Mouse (Mus musculus): Measurements from ENCODE around the gene Npas3. TPM values are rescaled to one million over a fixed set of nuclear protein-coding genes. Genes with fewer than 3 reads are reported as not detected.

The Npas3 gene
- polyA plus RNA-seq, 1 experiment from 2014 or later = 25.0 TPM

- Histone ChIP-seq H3K36me3 (no peaks in the 10 kb centered on the region), H3K27ac (no peak overlapping the region), H3K4me1 (replicated peaks) (0 out of 2 replicates have a peak, but pooled peaks cover 5% of the 10 kb centered on the region), H3K9me3 (no peaks in the 10 kb centered on the region), H3K27me3 (no peaks in the 10 kb centered on the region), H3K4me3 (no peak overlapping the region), H3K9ac (no peak overlapping the region), H3K4me2 (no peak overlapping the region)
- no peak for ATAC-seq (ENCODE audit: low FRiP score)
- WGBS = 41% methylated on average over 3 of the region's 3 CpGs
Observed at GRCm38 (mm10) chr12:53678166-53678565, 429.7 kb downstream of the Npas3 start.

DNA sequence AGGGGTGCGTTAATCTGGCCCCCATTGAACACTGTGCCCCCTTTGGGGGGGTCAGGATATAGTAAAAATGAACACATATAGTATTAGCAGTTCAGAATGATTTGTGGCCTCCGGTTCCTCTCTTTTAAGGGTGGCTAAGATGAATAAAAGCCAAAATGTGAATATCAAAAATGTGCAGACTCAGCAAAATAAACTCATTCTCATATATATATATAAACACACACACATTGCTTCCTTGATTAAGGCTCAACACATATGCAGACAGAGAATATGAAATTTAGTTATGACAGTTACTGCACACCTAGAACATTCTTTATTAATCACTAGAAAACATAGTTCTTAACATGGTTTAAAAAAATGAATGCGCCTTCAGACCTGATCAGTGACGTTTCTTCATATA, 430.7 kb downstream of the Npas3 start:
- Histone ChIP-seq H3K9ac (no peak overlapping the region), H3K4me1 (replicated peaks) (0 out of 2 replicates have a peak, but pooled peaks cover 5% of the 10 kb centered on the region), H3K27ac (no peak overlapping the region), H3K4me2 (no peak overlapping the region), H3K36me3 (no peaks in the 10 kb centered on the region), H3K27me3 (no peaks in the 10 kb centered on the region), H3K9me3 (no peaks in the 10 kb centered on the region), H3K4me3 (no peak overlapping the region)
- 97% methylated on average over 4 of the region's 4 CpGs for WGBS
- no peak for ATAC-seq (ENCODE audit: low FRiP score)

- Histone ChIP-seq H3K9me3 (no peaks in the 10 kb centered on the region), H3K4me1 (replicated peaks) (0 out of 2 replicates have a peak, but pooled peaks cover 5% of the 10 kb centered on the region), H3K36me3 (no peaks in the 10 kb centered on the region), H3K4me2 (no peak overlapping the region), H3K9ac (no peak overlapping the region), H3K4me3 (no peak overlapping the region), H3K27ac (no peak overlapping the region), H3K27me3 (no peaks in the 10 kb centered on the region)
- WGBS = 80% methylated on average over 3 of the region's 3 CpGs
- ATAC-seq (ENCODE audit: low FRiP score) = no peak
Observed at GRCm38 (mm10) chr12:53680501-53680900, 432.0 kb downstream of the Npas3 start.

DNA sequence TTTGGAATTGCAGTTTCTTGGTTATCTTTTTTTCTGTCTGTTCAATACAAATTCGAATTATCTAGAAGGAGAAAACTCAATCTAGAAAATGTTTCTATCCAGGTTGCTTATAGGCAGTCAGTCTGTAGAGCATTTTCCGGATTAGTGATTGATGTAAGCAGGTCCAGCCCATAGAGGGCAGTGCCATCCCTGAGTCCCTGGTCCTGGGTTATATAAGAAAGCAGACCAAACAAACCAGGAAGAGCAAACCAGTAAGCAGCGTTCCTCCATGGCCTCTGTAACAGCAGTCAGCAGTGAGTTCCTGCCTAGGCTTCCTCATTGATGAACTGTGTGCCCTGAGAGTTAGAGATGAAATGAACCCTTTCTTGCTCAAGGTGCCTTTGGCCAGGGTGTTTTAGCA, 433.6 kb downstream of the Npas3 start:
- H3K4me2 ChIP-seq = no peak overlapping the region
- WGBS = 60% methylated on average over 3 of the region's 3 CpGs
- no peak overlapping the region for H3K4me3 ChIP-seq
- no peak overlapping the region for H3K9ac ChIP-seq
- no peaks in the 10 kb centered on the region for H3K27me3 ChIP-seq
- H3K27ac ChIP-seq = no peak overlapping the region
- no peak for ATAC-seq (ENCODE audit: low FRiP score)
- 0 out of 2 replicates have a peak, but pooled peaks cover 5% of the 10 kb centered on the region for H3K4me1 ChIP-seq (replicated peaks)
- H3K36me3 ChIP-seq = no peaks in the 10 kb centered on the region
- H3K9me3 ChIP-seq = no peaks in the 10 kb centered on the region

- Histone ChIP-seq H3K27me3 (no peaks in the 10 kb centered on the region), H3K9me3 (no peaks in the 10 kb centered on the region), H3K27ac (no peak overlapping the region), H3K9ac (no peak overlapping the region), H3K4me2 (no peak overlapping the region), H3K36me3 (no peaks in the 10 kb centered on the region), H3K4me3 (no peak overlapping the region), H3K4me1 (replicated peaks) (peaks cover 5% of the 10 kb centered on the region; the same call in 1 of the 2 replicates)
- 73% methylated on average over 4 of the region's 4 CpGs for WGBS
- no peak for ATAC-seq (ENCODE audit: low FRiP score)
Observed at GRCm38 (mm10) chr12:53692471-53692870, 444.0 kb downstream of the Npas3 start.

DNA sequence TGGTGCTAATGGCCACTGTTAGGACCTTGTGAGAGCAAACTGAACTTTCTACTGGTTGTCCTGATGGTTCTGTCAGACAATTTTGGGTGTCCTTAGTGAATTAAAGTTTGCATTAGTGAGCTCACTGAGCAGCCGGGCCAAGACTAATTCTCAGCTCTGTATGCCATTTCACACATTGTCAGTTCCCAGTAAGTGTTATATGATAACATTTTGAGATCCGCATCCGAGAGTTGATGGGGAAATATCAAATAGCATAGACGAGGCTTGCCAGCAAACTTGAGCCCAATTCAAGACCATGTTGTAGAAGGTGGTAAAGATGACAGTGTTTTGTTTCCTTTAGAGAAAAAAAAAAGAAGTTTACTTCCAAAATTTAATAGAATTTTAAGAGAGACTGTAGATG, 445.9 kb downstream of the Npas3 start:
- H3K27ac ChIP-seq = no peak overlapping the region
- peaks cover 5% of the 10 kb centered on the region; the same call in 1 of the 2 replicates for H3K4me1 ChIP-seq (replicated peaks)
- H3K27me3 ChIP-seq = no peaks in the 10 kb centered on the region
- no peak for ATAC-seq (ENCODE audit: low FRiP score)
- no peaks in the 10 kb centered on the region for H3K9me3 ChIP-seq
- H3K9ac ChIP-seq = no peak overlapping the region
- WGBS = 88% methylated on average over 4 of the region's 4 CpGs
- H3K36me3 ChIP-seq = no peaks in the 10 kb centered on the region
- H3K4me3 ChIP-seq = no peak overlapping the region
- H3K4me2 ChIP-seq = no peak overlapping the region

DNA sequence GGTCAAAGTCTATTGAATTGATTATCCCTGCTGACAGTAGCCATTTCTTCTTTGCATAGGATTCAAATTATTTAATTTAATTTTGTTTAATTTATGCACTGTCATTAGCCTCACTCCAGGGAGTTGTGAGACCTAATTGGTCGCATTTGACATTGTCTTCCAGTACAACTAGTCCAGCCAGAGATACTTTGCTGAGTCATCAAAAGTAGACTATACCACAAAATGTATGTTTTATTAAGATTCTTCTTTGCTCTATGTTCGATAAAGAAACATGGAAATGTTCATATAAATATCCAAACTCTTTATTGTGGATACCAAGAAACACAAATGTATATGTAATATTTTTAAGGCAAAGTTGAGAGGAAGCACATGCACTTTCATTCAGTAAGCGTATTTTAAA, 446.8 kb downstream of the Npas3 start:
- Histone ChIP-seq H3K9me3 (no peaks in the 10 kb centered on the region), H3K27ac (no peak overlapping the region), H3K36me3 (no peaks in the 10 kb centered on the region), H3K9ac (no peak overlapping the region), H3K4me1 (replicated peaks) (peaks cover 5% of the 10 kb centered on the region; the same call in 1 of the 2 replicates), H3K27me3 (no peaks in the 10 kb centered on the region), H3K4me2 (no peak overlapping the region), H3K4me3 (no peak overlapping the region)
- 83% methylated on average over 3 of the region's 3 CpGs for WGBS
- ATAC-seq (ENCODE audit: low FRiP score) = no peak

- no peak overlapping the region for H3K4me3 ChIP-seq
- no peak overlapping the region for H3K4me2 ChIP-seq
- H3K9ac ChIP-seq = no peak overlapping the region
- no peaks in the 10 kb centered on the region for H3K27me3 ChIP-seq
- no peaks in the 10 kb centered on the region for H3K36me3 ChIP-seq
- no peak overlapping the region for H3K27ac ChIP-seq
- H3K9me3 ChIP-seq = no peaks in the 10 kb centered on the region
- ATAC-seq (ENCODE audit: low FRiP score) = no peak
- WGBS = 90% methylated on average over 7 of the region's 7 CpGs
- no peaks in the 10 kb centered on the region for H3K4me1 ChIP-seq (replicated peaks)
Observed at GRCm38 (mm10) chr12:53697645-53698044, 449.2 kb downstream of the Npas3 start.

DNA sequence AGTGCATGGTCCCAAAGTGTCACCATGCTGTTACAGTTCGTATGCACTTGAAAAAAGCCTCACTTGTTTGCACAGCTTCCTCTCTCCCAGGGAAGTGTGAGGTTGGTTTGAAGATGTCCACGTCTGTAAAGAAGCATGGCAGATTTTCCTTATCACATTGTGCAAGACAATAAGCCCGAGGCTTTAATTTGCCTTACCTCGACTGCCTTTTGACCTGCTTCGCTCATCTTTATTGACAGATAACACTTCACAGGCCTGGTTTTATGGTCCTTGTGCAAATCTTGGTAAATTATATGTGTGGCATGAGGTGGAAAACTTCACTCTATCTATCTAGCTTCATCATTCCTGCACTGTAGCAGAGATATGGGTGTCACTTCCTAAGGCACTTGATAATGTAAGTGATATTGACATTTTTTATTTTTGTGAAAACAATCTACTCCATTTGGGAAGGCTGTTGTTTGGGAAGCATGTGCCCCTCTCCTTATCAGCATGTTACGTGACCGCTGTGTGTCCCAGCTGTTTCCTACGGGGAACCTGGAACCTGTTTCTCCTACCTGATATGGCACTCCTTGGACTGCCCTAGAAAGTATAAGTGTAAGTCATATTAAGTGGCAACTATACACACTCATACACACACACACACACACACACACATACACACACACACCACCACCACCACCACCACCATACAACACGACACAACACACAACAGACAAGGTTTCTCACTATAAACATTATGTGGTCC, 450.2 kb downstream of the Npas3 start:
- no peak for ATAC-seq (ENCODE audit: low FRiP score)
- WGBS = 90% methylated on average over 9 of the region's 9 CpGs
- H3K36me3 ChIP-seq = no peaks in the 10 kb centered on the region
- H3K27ac ChIP-seq = no peak overlapping the region
- H3K4me2 ChIP-seq = no peak overlapping the region
- H3K4me3 ChIP-seq = no peak overlapping the region
- H3K9me3 ChIP-seq = no peaks in the 10 kb centered on the region
- H3K9ac ChIP-seq = no peak overlapping the region
- H3K4me1 ChIP-seq (replicated peaks) = no peaks in the 10 kb centered on the region
- H3K27me3 ChIP-seq = no peaks in the 10 kb centered on the region

DNA sequence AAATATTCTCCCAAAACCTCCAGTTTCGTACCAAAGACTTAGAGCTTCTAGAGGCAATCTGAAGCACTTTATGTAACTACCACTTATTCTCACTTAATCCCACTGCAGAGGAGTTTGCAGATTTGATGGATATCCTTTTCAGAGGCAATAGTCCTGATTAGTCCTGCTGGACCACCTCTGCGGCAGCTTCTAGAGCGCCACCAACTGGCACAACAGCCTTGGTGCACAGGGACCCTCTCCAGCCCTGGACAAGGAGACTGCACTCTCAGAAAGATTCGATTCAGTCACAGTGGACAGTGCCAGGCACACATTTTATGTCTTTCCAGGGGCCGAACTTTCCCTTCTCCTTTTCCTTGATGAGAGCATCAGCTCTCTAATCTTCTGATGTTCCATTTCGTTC, 471.4 kb downstream of the Npas3 start:
- Histone ChIP-seq H3K4me3 (no peak overlapping the region), H3K27ac (no peak overlapping the region), H3K4me1 (replicated peaks) (no peaks in the 10 kb centered on the region), H3K9me3 (no peaks in the 10 kb centered on the region), H3K27me3 (no peaks in the 10 kb centered on the region), H3K9ac (no peak overlapping the region), H3K36me3 (no peaks in the 10 kb centered on the region), H3K4me2 (no peak overlapping the region)
- 64% methylated on average over 6 of the region's 6 CpGs for WGBS
- ATAC-seq (ENCODE audit: low FRiP score) = no peak

DNA sequence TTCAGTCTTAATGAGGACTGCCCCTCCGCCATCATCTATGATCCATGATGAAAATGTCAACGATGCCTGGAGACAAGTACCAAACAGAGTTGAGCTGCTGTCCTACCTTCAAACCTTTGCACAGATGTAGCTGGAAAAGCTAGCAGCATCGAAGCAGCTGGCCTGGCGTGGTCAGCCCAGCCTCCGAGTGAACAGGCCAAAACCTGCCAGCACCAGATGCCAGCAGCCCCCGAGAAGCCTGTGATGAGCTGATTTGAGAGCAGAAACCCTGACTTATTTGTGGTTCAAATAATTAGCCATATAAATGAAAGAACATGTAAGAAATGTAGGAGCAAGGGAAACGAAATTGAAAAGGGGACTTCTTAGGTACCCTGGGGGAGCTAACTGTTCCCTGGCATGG, 473.7 kb downstream of the Npas3 start:
- H3K27me3 ChIP-seq = no peaks in the 10 kb centered on the region
- H3K36me3 ChIP-seq = no peaks in the 10 kb centered on the region
- no peak overlapping the region for H3K4me3 ChIP-seq
- no peak for ATAC-seq (ENCODE audit: low FRiP score)
- peaks cover 4% of the 10 kb centered on the region; the same call in 1 of the 2 replicates for H3K4me1 ChIP-seq (replicated peaks)
- H3K9ac ChIP-seq = no peak overlapping the region
- no peak overlapping the region for H3K27ac ChIP-seq
- no peak overlapping the region for H3K4me2 ChIP-seq
- no peaks in the 10 kb centered on the region for H3K9me3 ChIP-seq
- 88% methylated on average over 7 of the region's 7 CpGs for WGBS

- ATAC-seq (ENCODE audit: low FRiP score) = no peak
- WGBS = 94% methylated on average over 15 of the region's 15 CpGs
Observed at GRCm38 (mm10) chr12:53722718-53723698, 474.5 kb downstream of the Npas3 start.

More at GRCm38 (mm10) chr12:53722718-53723698, 474.5 kb downstream of the Npas3 start:
- H3K36me3 ChIP-seq = no peaks in the 10 kb centered on the region
- no peak overlapping the region for H3K4me2 ChIP-seq
- H3K27ac ChIP-seq = no peak overlapping the region
- no peaks in the 10 kb centered on the region for H3K27me3 ChIP-seq
- peaks cover 4% of the 10 kb centered on the region; the same call in 1 of the 2 replicates for H3K4me1 ChIP-seq (replicated peaks)
- no peaks in the 10 kb centered on the region for H3K9me3 ChIP-seq
- H3K4me3 ChIP-seq = no peak overlapping the region
- no peak overlapping the region for H3K9ac ChIP-seq
